Mouse (Mus musculus) cerebellum, adult 9-11 months (tissue): ENCODE measurements around the gene Ttc39a.

ENCODE experiments used
- DNase-seq: peaks from one replicate; pipeline ENCODE4 v3.0.0; 2022

Gene Ttc39a

GRCm38 (mm10) chr4:109467687-109468086, 61.3 kb downstream of the Ttc39a start:
- DNase-seq = no peak

GRCm38 (mm10) chr4:109471606-109472005, 65.2 kb downstream of the Ttc39a start:
- DNase-seq = no peak

DNA sequence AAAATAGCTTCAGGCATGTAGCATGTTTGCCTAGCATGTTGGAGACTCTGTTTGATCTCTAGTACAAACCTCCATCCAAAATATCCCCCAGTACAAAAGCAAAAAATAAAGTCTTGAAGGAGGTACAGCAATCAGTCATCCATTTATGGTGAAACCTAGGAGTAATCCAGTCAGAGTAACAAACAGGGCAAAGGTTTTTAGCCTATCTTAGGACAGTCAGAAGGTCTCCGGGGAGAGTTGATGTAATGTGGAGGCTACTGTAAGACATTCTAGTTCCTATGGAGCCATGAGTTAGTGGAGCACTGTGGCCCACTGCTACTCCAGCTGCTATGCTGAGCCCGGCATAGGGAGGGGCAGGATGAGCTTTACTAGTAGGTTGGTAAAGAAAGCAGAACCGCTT, 66.1 kb downstream of the Ttc39a start:
- DNase-seq = no peak

DNA sequence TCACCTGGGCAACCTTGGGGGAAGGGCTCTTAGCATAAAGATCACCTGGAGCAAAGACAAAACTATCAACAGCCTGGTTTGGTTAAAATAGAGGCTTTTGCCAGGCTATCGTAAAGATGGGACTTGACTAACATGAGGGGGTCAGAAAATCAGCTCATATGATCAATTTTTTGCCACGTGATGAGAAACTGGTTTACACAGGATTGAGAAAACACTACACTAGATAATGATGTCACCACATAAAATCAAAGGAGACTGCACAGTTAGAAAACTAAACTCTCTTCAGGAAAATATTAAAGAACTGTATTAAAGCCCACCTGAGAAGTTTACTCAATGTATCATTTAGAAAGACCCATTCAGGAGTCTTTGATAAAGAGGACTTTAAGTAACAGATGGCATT, 68.7 kb downstream of the Ttc39a start:
- DNase-seq = peak; percentile 11

DNA sequence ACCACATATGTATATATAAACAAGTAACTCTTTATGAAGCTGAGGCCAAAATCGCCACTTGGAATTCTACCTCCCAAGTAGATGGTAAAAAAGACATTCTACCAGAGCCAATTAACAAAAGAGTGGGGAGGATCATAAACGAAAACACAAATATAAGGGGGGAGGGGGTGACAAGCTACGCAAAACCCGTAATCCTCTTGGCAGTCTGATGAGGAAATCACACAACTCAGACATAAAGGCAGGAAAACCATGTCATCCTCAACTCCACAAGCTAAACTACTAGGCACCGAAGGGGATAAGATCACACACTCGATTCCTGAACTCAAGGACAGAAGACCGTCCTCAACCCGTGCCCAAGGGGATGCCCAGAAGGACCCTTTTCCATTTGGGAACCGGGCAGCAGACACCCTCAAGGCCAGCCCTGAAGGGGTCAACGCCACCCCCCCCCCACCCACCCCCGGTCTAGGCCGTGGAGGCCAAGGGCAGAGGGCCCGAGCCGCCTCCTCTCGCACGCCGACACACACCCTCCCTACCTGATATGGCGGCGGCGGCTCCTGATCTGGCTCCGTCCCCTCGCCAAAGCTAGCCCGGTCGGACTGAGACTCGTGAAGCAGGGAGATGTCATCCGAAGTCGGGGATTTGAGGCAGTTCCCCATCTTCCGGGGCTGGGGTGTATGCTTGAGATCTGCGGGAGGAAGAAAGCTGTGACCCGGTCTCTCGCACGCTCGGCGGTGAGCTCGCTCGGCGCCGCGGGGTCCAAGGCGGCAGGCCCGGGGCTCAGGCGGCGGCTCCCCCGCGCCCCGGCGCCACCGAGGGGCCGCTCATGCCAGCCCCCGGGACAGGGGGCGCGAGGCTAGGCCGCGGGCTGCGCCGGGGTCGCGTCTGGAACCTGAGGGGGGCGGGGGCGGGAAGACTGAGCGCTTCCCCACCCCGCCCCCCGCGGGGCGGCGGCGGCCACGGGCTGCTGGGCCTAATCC, 69.4 kb downstream of the Ttc39a start:
- peak; percentile 66 for DNase-seq

DNA sequence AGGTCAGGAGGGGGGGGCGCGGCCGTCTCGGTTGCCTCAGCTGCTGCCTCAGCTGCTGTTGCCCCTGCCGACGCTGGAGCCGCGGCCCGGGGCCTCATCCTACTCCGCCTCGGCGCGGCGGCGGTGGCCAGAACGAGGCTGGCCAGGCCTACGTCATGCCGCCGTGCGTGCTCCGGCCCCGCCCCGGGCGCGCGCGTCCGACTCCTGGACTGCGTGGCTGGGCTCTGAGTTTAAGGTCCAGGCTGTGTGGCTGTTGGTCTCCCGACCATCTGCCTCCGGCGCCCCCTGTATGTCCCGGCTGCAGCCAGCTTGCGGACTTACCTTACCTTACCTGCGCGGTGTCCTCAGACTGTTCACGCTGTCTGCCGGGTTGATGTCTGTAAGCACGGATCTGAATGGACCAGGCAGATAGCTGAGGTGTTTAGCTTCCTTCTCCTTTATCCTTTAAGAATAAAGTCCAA, 70.2 kb downstream of the Ttc39a start:
- DNase-seq = peak; percentile 92

DNA sequence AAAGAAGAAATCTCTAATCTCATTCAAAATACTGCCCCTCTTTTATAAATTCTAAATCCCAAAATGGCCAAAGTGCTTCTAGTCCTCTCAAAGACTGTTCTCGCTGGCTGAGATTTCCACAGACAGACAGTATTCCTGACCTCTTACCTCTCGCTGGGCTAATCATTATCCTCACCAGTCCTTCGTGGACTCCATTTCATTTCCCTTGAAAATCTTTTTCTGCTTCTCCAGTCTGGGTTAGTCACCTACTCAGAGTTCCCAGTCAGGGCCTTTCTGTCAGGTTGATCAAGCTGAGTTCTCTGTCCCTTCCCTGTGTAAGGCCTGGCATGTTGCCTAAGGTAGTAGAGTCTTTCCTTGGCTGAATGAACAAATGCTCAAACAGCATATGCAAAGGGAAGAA, 71.0 kb downstream of the Ttc39a start:
- peak; percentile 23 for DNase-seq

GRCm38 (mm10) chr4:109481424-109481823, 75.0 kb downstream of the Ttc39a start:
- DNase-seq = no peak

DNA sequence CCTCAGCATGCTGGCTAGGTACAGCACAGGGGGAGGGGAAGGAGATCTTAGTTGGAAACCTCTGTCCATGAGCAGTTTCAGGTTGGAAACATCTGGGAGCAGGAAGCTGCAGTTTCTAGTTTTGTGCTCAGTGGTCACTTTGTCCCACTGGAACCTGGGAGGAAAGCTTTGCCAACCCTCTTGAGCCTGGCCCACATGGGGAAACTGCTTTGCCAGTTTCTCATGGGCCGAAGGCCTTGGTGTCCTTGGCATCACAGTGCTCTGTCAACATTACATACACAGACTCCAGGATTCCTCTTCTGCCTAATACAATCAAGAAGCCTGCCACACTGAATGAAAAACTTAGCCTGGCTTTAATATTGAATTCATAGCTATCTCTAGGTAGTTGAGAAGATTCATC, 76.3 kb downstream of the Ttc39a start:
- DNase-seq = no peak

- DNase-seq = no peak
Measured at GRCm38 (mm10) chr4:109484621-109485020, 78.2 kb downstream of the Ttc39a start, which contains the start of gene Rnf11. TSS of gene Rnf11 (minus strand) at chr4:109484728.

DNA sequence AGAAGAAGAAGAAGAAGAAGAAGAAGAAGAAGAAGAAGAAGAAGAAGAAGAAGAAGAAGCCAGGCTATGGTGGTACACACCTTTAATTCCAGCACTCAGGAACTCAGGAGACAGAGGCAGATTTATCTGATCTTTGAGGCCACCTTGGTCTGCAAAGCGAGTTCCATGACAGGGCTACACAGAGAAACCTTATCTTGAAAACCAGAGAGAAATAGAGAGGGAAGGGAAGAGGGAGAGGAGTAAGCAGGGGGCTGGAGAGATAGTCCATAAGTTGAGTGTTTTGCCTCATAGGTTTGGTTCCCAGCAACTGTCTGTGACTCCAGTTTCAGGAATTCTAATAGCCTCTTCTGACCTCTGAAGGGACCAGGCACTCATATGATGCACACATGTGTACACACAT, 82.4 kb downstream of the Ttc39a start:
- no peak for DNase-seq

- no peak for DNase-seq
Measured at GRCm38 (mm10) chr4:109493581-109493980, 87.2 kb downstream of the Ttc39a start.
